Mouse (Mus musculus): ENCODE results near the gene Cars.
A peak's percentile ranks its signal among the peaks of the same experiment; 100 is the strongest.
"Not testable (repeated sequence)": the region's sequence is repeated elsewhere in the genome, so short reads cannot be mapped to it uniquely, and the experiment has no call there.

Gene Cars

GRCm38 (mm10) chr7:143587586-143587985 is 12.3 kb downstream of the Cars start:
- DNase-seq (ENCODE audit: low spot score) = no peak

GRCm38 (mm10) chr7:143583956-143584355 is 15.9 kb downstream of the Cars start:
- DNase-seq (ENCODE audit: low spot score) = peak; percentile 74

GRCm38 (mm10) chr7:143583025-143583424 is 16.9 kb downstream of the Cars start:
- DNase-seq (ENCODE audit: low spot score) = no peak

GRCm38 (mm10) chr7:143575751-143576150 is 24.1 kb downstream of the Cars start:
- no peak for DNase-seq (ENCODE audit: low spot score)

- no peak for DNase-seq (ENCODE audit: low spot score)
Observed at GRCm38 (mm10) chr7:143565648-143566039, 34.2 kb downstream of the Cars start.

GRCm38 (mm10) chr7:143565015-143565647 is 34.8 kb downstream of the Cars start:
- no peak for DNase-seq (ENCODE audit: low spot score)

GRCm38 (mm10) chr7:143563787-143564186 is 36.1 kb downstream of the Cars start:
- no peak for DNase-seq (ENCODE audit: low spot score)

- DNase-seq (ENCODE audit: low spot score) = no peak
Observed at GRCm38 (mm10) chr7:143557616-143558015, 42.3 kb downstream of the Cars start.

GRCm38 (mm10) chr7:143556964-143557610 is 42.8 kb downstream of the Cars start:
- DNase-seq (ENCODE audit: low spot score) = no peak

- no peak for DNase-seq (ENCODE audit: low spot score)
Observed at GRCm38 (mm10) chr7:143549588-143550220, 50.2 kb downstream of the Cars start.

- peak; percentile 100 for DNase-seq (ENCODE audit: low spot score)
Observed at GRCm38 (mm10) chr7:143548976-143549457, 50.9 kb downstream of the Cars start, which contains the start of gene Nap1l4. Gene Nap1l4 (minus strand): TSS chr7:143549106.

- DNase-seq (ENCODE audit: low spot score) = peak; percentile 76
Observed at GRCm38 (mm10) chr7:143548231-143548961, 51.5 kb downstream of the Cars start.

- no peak for DNase-seq (ENCODE audit: low spot score)
Observed at GRCm38 (mm10) chr7:143546554-143546953, 53.3 kb downstream of the Cars start.

- peak; percentile 73 for DNase-seq (ENCODE audit: low spot score)
Observed at GRCm38 (mm10) chr7:143544368-143544767, 55.5 kb downstream of the Cars start.

GRCm38 (mm10) chr7:143538671-143539070 is 61.2 kb downstream of the Cars start:
- no peak for DNase-seq (ENCODE audit: low spot score)

- not testable (repeated sequence) for DNase-seq (ENCODE audit: low spot score)
Observed at GRCm38 (mm10) chr7:143538229-143538628, 61.7 kb downstream of the Cars start.

GRCm38 (mm10) chr7:143536251-143536650 is 63.6 kb downstream of the Cars start:
- no peak for DNase-seq (ENCODE audit: low spot score)

GRCm38 (mm10) chr7:143533284-143533683 is 66.6 kb downstream of the Cars start:
- DNase-seq (ENCODE audit: low spot score) = no peak

GRCm38 (mm10) chr7:143532410-143532809 is 67.5 kb downstream of the Cars start:
- no peak for DNase-seq (ENCODE audit: low spot score)

- no peak for DNase-seq (ENCODE audit: low spot score)
Observed at GRCm38 (mm10) chr7:143519333-143519732, 80.6 kb downstream of the Cars start.

GRCm38 (mm10) chr7:143514416-143514768 is 85.5 kb downstream of the Cars start:
- DNase-seq (ENCODE audit: low spot score) = no peak

- DNase-seq (ENCODE audit: low spot score) = no peak
Observed at GRCm38 (mm10) chr7:143513763-143514415, 86.0 kb downstream of the Cars start.
